Mouse (Mus musculus) testis, adult 2 months (tissue): ENCODE measurements at regions not wholly inside any gene's neighbourhood (a gene's known extent, or its start where the extent isn't known, plus 50 kb on each side); places are given as distances from the start of the nearest gene placed in this dataset.

Experiments
- H3K27ac ChIP-seq: fragments of 200-500 bp; 2 replicates; pipeline ENCODE4 v1.5.1; 2012; ENCODE audit warnings: low read depth, low read length; ENCODE audit not compliant: control insufficient read depth, insufficient read depth
- H3K27me3 ChIP-seq: fragments of 200-500 bp; 2 replicates; pipeline ENCODE4 v1.6.1; 2012; ENCODE audit warnings: mild to moderate bottlenecking, low read length, moderate library complexity; ENCODE audit not compliant: control insufficient read depth, insufficient read depth
- H3K36me3 ChIP-seq: fragments of 200-500 bp; 2 replicates; pipeline ENCODE4 v1.6.1; 2012; ENCODE audit warnings: mild to moderate bottlenecking, low read length; ENCODE audit not compliant: control insufficient read depth, insufficient read depth
- H3K4me1 ChIP-seq: fragments of 200-500 bp; 2 replicates; pipeline ENCODE4 v1.6.1; 2012; ENCODE audit warnings: low read length; ENCODE audit not compliant: control insufficient read depth, insufficient read depth
- H3K4me3 ChIP-seq: fragments of 200-500 bp; 2 replicates; pipeline ENCODE4 v1.5.1; 2012; ENCODE audit warnings: low read depth, mild to moderate bottlenecking, low read length, moderate library complexity, mixed read lengths; ENCODE audit not compliant: control insufficient read depth
- CTCF ChIP-seq: fragments of 200-500 bp; IDR thresholded peaks from 2 replicates; pipeline ENCODE4 v1.5.1; 2012; ENCODE audit warnings: low read depth, mild to moderate bottlenecking, inconsistent platforms, low read length, moderate library complexity; ENCODE audit not compliant: control insufficient read depth, insufficient read depth, insufficient replicate concordance
- POLR2A ChIP-seq: fragments of 200-500 bp; IDR thresholded peaks from 2 replicates; pipeline ENCODE4 v1.6.1; 2012; ENCODE audit warnings: low read depth, mild to moderate bottlenecking, inconsistent platforms, low read length, moderate library complexity; ENCODE audit not compliant: control insufficient read depth

DNA sequence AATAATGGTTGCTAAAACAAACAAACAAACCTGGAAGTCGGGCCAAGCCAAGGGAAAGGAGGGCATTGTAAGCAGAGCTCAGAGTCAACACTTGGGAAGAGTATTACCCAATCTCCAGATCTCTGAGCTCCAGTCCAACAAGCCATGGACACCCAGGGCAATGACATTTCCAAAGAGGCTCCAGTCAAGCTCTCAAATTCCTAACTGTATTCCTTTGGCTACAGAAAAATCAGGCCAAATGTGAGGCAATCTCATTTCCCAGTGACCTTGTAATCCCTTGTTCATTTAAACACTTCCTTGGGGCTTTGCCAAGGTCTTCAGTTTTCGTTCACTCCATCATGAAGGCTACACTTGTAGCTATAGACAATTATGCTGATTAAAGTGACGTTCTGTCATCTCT lies 59.5 kb upstream of the Lmo4 start:
- Histone ChIP-seq H3K27ac (no peak overlapping the region), H3K4me3 (no peak overlapping the region), H3K36me3 (no peaks in the 10 kb centered on the region), H3K4me1 (no peaks in the 10 kb centered on the region), H3K27me3 (no peaks in the 10 kb centered on the region)
- no peak for TF ChIP-seq CTCF
- no peak for TF ChIP-seq POLR2A

DNA sequence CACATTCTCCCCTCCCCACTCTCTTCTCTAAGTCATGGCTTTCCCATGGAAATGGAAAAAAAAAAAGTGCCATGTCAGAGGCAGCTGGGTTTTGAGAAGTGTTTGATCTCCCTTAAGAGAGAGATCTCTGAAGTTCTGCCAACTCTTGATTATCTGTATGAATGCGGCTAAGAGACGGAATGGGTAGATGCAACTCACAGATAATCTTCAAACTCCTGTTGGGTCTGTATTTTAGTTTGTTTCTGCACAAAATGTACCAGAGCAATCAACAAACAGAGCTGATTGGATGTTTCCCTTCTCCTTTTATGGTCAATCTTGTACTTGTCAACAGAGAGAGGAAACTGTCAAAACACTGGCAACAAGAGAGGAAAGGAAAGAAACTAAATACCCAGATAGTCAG lies 55.9 kb upstream of the Lmo4 start:
- H3K4me1 ChIP-seq = no peaks in the 10 kb centered on the region
- no peak for TF ChIP-seq CTCF
- TF ChIP-seq POLR2A = no peak
- H3K27me3 ChIP-seq = no peaks in the 10 kb centered on the region

DNA sequence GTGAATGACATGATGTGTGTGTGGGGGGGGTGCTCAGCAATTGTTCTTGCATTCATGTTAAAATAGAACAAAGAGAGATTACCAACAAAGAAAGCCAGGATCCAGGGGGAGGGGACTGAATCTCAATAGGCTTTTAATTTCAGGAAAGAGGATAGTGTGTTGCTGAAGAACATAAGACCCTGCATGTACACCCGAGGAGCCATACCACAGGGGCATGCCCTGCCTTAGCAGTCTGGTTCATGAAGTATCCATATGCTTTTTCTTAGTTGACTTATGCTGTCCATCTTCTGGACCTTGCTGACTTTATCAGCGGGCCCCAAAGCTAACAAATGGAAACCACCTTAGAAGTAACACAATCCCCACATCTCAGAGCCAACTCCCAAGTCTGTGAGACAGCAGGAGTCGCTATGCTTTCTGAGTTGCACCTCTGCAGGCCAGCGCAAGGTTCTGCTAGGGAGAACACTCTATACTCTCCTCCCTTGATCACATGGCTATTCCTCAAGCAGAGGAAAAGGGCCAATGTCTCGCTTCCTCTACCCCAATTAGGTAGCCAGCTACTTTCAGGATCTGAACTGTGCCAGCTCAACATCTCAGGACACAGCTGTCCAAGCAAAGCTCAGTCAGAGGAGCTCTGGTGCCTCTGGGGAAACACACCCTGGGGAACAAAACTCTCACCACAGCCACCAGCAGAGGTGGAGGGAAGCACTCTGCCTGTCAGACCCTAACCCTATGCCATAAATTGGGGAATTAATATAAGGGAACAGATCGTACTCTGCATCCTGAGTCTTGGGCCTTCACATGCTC lies 52.9 kb upstream of the Lmo4 start:
- no peak overlapping the region for H3K27ac ChIP-seq
- TF ChIP-seq POLR2A = no peak
- no peak for TF ChIP-seq CTCF
- H3K4me3 ChIP-seq = no peak overlapping the region
- no peaks in the 10 kb centered on the region for H3K27me3 ChIP-seq
- H3K4me1 ChIP-seq = no peaks in the 10 kb centered on the region
- no peaks in the 10 kb centered on the region for H3K36me3 ChIP-seq

More for the DNA sequence above, 55.9 kb upstream of the Lmo4 start:
- Histone ChIP-seq H3K4me3 (no peak overlapping the region), H3K27ac (no peak overlapping the region), H3K36me3 (no peaks in the 10 kb centered on the region)

DNA sequence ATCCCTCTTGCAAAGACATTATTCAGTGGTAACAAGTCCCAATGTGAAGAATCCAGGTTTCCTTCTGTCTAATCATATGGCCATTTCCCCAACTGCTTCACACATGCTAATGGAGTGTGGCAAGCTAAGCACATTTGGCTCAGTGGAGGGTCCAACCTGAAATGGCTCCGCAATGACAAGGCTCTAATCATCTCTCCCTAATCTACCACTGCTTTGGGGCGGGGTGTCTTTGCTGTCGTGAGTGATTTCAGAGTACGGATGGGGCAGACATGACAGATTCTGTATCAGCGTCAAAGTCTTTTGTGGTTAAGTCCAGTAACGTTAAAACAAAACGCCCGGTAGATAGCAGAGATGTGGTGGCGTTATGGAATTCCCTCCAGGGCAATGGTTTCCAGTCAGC lies 52.2 kb upstream of the Lmo4 start:
- Histone ChIP-seq H3K4me3 (no peak overlapping the region), H3K27ac (no peak overlapping the region), H3K36me3 (no peaks in the 10 kb centered on the region), H3K4me1 (no peaks in the 10 kb centered on the region), H3K27me3 (no peaks in the 10 kb centered on the region)
- no peak for TF ChIP-seq CTCF
- no peak for TF ChIP-seq POLR2A

DNA sequence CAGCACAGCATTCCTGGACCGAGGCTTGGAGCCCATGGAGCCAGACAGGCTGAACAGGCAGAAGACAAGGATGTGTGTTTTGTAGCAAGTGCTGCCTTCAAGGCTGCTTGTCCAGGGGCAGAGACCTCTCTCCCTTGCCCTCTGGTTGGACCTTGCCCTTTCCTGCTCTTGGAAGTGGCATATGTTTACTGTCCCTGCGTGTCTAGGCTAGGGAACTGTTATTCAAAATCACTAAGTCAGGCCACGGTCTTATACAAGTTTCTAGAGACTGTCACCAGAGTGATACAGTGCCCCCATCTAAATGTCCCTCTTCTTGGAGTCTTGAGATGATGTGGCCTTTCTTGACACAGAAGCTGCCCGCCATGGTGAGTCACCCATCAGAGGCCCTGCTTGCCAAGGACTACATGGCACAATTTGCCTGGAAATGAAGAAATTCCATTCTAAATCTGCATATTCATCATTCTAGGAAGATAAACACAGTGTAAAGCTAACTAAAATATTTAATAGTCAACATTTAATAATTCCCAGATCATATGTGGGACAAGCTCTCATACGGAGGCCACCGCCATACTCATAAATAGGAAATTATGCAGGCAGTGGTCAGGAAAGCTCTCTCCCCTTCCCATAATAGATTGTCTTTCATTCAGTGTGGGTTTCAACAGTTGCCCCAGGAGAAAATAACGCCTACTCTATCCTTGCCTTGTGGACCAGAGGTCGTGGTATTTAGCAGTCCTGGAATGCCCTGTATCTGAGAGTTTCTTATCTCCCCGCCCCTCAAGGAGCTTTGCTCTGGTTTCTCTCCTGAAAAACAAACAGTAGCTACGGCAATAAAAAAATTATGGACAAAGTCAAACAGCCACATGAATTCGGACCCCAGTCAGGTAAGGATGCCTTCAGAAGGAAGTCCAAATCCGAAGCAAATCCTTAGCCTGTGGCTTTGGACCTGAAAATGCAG lies 50.9 kb upstream of the Lmo4 start:
- H3K4me1 ChIP-seq = no peaks in the 10 kb centered on the region
- H3K27ac ChIP-seq = no peak overlapping the region
- H3K4me3 ChIP-seq = no peak overlapping the region
- no peaks in the 10 kb centered on the region for H3K36me3 ChIP-seq
- TF ChIP-seq POLR2A (no peak), CTCF (no peak)
- no peaks in the 10 kb centered on the region for H3K27me3 ChIP-seq
